Mouse (Mus musculus): ENCODE measurements at regions not wholly inside any gene's neighbourhood (a gene's known extent, or its start where the extent isn't known, plus 50 kb on each side); places are given as distances from the start of the nearest gene placed in this dataset.

GRCm38 (mm10) chr9:33060636-33061264 is 424.7 kb downstream of the Ets1 start:
- TF ChIP-seq GATA1 (IDR thresholded peaks at IDR 0.05; ENCODE audit: borderline replicate concordance, low read length) (no peak), FLI1 (IDR thresholded peaks at IDR 0.05; ENCODE audit: low read length) (no peak)
